Mouse (Mus musculus): ENCODE data around the gene Unc80. TPM values are rescaled to one million over a fixed set of nuclear protein-coding genes. Genes with fewer than 3 reads are reported as not detected.
A peak's percentile ranks its signal among the peaks of the same experiment; 100 is the strongest.

The Unc80 gene
- polyA plus RNA-seq, 1 experiment from 2014 or later: 0.33 TPM

DNA sequence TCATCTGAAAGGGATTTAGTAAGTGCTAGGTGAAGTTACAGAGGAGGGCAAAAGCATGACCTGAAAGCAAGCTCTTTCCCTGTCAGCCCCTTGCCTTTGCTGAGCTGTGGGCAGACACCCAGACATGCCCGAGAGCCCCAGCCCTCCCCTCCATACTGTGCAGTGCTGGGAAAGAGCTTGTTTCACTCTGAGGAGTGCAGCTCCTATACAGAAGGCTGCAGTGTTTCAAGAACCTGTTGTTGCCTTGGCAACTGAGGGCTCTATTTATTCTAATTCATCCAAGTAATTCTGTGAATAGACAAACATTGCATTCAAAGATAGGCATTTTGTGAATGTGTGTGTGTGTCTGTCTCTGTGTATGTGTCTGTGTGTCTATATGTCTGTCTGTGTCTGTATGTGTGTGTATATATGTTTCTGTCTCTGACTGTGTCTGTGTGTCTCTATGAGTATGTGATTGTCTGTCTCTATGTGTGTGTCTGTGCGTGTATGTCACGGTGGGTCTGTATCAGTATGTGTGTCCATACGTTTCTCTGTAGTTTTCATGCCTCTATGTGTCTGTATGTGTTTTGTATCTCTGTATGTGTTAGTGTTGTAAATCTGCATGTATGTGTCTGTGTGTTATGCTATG is 187.1 kb downstream of the Unc80 start:
- H3K4me1 ChIP-seq (ENCODE audit: control insufficient read depth, insufficient read depth, low read length): 0 out of 2 replicates have a peak, but pooled peaks cover 2% of the 10 kb centered on the region
- WGBS: 57% methylated on average over 4 of the region's 4 CpGs

DNA sequence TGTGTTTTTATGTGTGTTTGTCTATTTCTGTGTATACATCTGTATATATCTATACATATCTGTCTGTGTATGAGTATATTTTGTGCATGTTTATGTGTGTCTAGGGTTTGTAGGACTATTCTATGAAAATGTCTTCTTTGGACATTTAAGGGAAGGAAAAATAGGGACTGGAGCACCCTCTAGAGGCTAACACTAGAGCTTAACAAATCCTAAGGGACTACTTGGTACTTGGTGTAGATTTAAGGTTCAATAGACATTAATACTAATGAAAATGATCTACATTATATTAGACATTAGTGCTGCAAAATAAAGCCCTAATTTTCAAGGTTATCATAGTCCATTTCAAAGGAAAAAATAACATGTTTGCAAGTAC is 187.6 kb downstream of the Unc80 start:
- no peak overlapping the region for H3K27ac ChIP-seq (ENCODE audit: low read depth, low read length)
- peak; percentile 88 for DNase-seq (ENCODE audit: low spot score, missing footprints)

More for the DNA sequence above, 187.1 kb downstream of the Unc80 start:
- no peaks in the 10 kb centered on the region for H3K36me3 ChIP-seq (ENCODE audit: control insufficient read depth, insufficient read depth, low read length)
- H3K4me3 ChIP-seq (ENCODE audit: low read depth, low read length): no peak overlapping the region
- no peak overlapping the region for H3K4me2 ChIP-seq
- H3K27ac ChIP-seq (ENCODE audit: low read depth, low read length): peak overlapping the region; percentile 57
- peak; percentile 98 for ATAC-seq (ENCODE audit: low FRiP score)
- no peaks in the 10 kb centered on the region for H3K27me3 ChIP-seq (ENCODE audit: control insufficient read depth, insufficient read depth, low read length)
- H3K9ac ChIP-seq (ENCODE audit: low read length): no peak overlapping the region
- peak; percentile 87 for DNase-seq (ENCODE audit: low spot score, missing footprints)
- no peaks in the 10 kb centered on the region for H3K9me3 ChIP-seq (ENCODE audit: control insufficient read depth, low read length)

DNA sequence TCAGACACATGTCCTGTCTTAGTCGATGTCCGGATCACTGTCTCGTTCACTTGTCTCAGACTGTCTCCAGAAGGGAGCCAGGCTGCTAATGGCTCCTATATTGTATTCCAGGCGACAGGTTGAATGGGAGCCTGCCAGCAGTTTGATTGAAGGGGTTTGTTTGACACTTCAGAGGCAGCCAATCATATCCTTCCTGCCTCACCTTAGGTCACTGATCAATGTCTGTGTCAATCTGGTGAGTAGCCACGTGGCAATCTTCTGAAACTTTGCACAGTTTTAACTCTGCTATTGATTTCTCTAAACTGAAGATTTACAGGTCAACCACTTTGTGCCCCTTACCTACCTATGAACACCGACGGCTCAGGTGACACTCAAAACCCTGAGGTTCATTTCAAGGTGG is 203.3 kb downstream of the Unc80 start:
- H3K4me1 ChIP-seq (ENCODE audit: control insufficient read depth, insufficient read depth, low read length): no peaks in the 10 kb centered on the region
- DNase-seq (ENCODE audit: low spot score, missing footprints): no peak
- H3K9me3 ChIP-seq (ENCODE audit: control insufficient read depth, low read length): no peaks in the 10 kb centered on the region
- H3K27ac ChIP-seq (ENCODE audit: low read depth, low read length): no peak overlapping the region
- no peaks in the 10 kb centered on the region for H3K36me3 ChIP-seq (ENCODE audit: control insufficient read depth, insufficient read depth, low read length)
- no peak overlapping the region for H3K4me3 ChIP-seq (ENCODE audit: low read depth, low read length)
- no peak for ATAC-seq (ENCODE audit: low FRiP score)
- H3K4me2 ChIP-seq: no peak overlapping the region
- 79% methylated on average over 7 of the region's 7 CpGs for WGBS
- H3K27me3 ChIP-seq (ENCODE audit: control insufficient read depth, insufficient read depth, low read length): no peaks in the 10 kb centered on the region
- no peak overlapping the region for H3K9ac ChIP-seq (ENCODE audit: low read length)

More for the DNA sequence above, 187.6 kb downstream of the Unc80 start:
- Histone ChIP-seq H3K36me3 (ENCODE audit: control insufficient read depth, insufficient read depth, low read length) (no peaks in the 10 kb centered on the region), H3K4me3 (ENCODE audit: low read depth, low read length) (no peak overlapping the region), H3K9ac (ENCODE audit: low read length) (no peak overlapping the region), H3K27me3 (ENCODE audit: control insufficient read depth, insufficient read depth, low read length) (no peaks in the 10 kb centered on the region), H3K4me2 (no peak overlapping the region), H3K4me1 (ENCODE audit: control insufficient read depth, insufficient read depth, low read length) (0 out of 2 replicates have a peak, but pooled peaks cover 2% of the 10 kb centered on the region), H3K9me3 (ENCODE audit: control insufficient read depth, low read length) (no peaks in the 10 kb centered on the region)
- peak; percentile 57 for ATAC-seq (ENCODE audit: low FRiP score)

DNA sequence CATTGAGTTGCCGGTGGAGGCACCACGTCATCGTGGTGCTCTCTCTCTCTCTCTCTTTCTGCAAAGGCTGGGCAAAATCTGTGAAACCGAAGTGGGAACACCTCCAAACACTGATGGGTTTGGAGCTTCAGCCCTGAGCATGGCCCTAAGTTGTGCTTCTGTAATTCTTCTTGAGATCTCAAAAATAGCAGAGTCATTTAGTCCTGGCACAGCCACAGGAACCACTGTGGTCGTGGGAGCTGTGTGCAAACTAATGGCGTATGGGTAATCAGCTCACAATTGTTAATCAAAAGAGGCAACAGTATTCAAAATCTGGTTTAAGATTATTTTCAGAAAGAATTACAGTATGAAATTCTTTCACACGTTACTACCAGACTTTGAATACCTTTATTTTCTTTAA is 204.6 kb downstream of the Unc80 start:
- Histone ChIP-seq H3K27me3 (ENCODE audit: control insufficient read depth, insufficient read depth, low read length) (no peaks in the 10 kb centered on the region), H3K4me2 (no peak overlapping the region), H3K4me3 (ENCODE audit: low read depth, low read length) (no peak overlapping the region), H3K9ac (ENCODE audit: low read length) (no peak overlapping the region), H3K27ac (ENCODE audit: low read depth, low read length) (no peak overlapping the region), H3K9me3 (ENCODE audit: control insufficient read depth, low read length) (no peaks in the 10 kb centered on the region), H3K36me3 (ENCODE audit: control insufficient read depth, insufficient read depth, low read length) (no peaks in the 10 kb centered on the region), H3K4me1 (ENCODE audit: control insufficient read depth, insufficient read depth, low read length) (no peaks in the 10 kb centered on the region)
- 87% methylated on average over 7 of the region's 7 CpGs for WGBS
- DNase-seq (ENCODE audit: low spot score, missing footprints) (no peak), ATAC-seq (ENCODE audit: low FRiP score) (no peak)

DNA sequence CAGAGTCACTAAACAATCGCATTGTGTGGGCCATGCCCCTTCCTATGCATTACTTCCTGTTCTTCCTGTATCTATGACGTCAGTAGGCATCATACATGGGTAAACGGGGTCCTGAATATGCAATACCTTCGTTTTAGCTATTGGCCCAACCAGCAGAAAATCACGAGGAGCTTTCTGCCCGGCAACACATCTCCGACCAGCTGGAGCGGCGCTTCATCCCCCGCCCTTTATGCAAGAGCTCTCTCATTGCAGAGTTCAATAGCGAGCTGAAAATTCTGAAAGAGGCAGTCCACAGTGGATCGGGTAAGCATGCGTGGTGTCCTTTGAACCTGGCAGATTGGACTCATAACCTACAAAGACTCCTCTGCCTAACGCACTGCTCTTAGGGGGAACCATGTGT is 209.8 kb downstream of the Unc80 start:
- DNase-seq (ENCODE audit: low spot score, missing footprints) (no peak), ATAC-seq (ENCODE audit: low FRiP score) (no peak)
- Histone ChIP-seq H3K4me3 (ENCODE audit: low read depth, low read length) (no peak overlapping the region), H3K27ac (ENCODE audit: low read depth, low read length) (no peak overlapping the region), H3K4me1 (ENCODE audit: control insufficient read depth, insufficient read depth, low read length) (no peaks in the 10 kb centered on the region), H3K27me3 (ENCODE audit: control insufficient read depth, insufficient read depth, low read length) (no peaks in the 10 kb centered on the region), H3K36me3 (ENCODE audit: control insufficient read depth, insufficient read depth, low read length) (no peaks in the 10 kb centered on the region), H3K9ac (ENCODE audit: low read length) (no peak overlapping the region), H3K9me3 (ENCODE audit: control insufficient read depth, low read length) (no peaks in the 10 kb centered on the region), H3K4me2 (no peak overlapping the region)
- 79% methylated on average over 14 of the region's 14 CpGs for WGBS

DNA sequence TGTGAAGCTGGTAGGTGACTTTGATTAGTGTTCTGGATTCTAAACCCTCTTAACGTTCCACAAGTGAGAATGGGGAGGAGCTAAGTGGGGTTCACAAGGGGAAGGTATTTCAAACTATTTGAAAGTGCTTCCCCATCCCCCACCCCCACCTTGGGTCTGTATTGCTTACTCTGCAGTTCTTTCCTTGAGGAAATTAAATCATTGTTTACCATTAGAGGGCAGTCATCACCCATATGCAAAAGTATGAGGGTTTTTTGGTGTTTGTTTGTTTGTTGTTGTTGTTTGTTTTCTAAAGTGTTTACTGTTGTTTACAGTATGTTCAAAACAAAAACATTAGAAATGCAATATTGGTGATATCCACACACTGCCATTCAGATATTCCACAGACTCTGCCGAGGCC is 210.5 kb downstream of the Unc80 start:
- Histone ChIP-seq H3K4me2 (no peak overlapping the region), H3K4me3 (ENCODE audit: low read depth, low read length) (no peak overlapping the region), H3K27ac (ENCODE audit: low read depth, low read length) (no peak overlapping the region), H3K9ac (ENCODE audit: low read length) (no peak overlapping the region), H3K9me3 (ENCODE audit: control insufficient read depth, low read length) (no peaks in the 10 kb centered on the region), H3K4me1 (ENCODE audit: control insufficient read depth, insufficient read depth, low read length) (no peaks in the 10 kb centered on the region), H3K36me3 (ENCODE audit: control insufficient read depth, insufficient read depth, low read length) (no peaks in the 10 kb centered on the region), H3K27me3 (ENCODE audit: control insufficient read depth, insufficient read depth, low read length) (no peaks in the 10 kb centered on the region)
- WGBS: 48% methylated on average over 2 of the region's 2 CpGs
- ATAC-seq (ENCODE audit: low FRiP score): no peak
- no peak for DNase-seq (ENCODE audit: low spot score, missing footprints)

DNA sequence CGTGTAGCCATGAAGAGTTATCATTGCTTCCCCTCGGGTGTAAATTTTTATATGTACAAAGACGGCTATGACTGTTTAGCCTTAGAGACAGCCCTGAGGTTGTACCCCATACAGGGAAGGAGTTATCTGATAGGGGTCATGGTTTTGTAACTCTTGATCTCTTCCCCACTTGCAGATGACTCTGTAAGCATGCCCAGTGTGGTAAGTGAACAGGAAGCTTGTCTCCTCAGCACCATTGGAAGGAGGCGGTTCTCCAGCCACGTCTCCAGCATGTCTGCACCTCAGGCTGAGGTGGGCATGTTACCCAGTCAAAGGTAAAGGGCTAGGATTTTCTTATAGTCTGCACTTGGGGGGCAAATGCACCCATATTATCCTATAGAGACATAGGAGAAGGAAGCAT is 214.8 kb downstream of the Unc80 start:
- Histone ChIP-seq H3K4me2 (no peak overlapping the region), H3K27ac (ENCODE audit: low read depth, low read length) (no peak overlapping the region), H3K9ac (ENCODE audit: low read length) (no peak overlapping the region), H3K27me3 (ENCODE audit: control insufficient read depth, insufficient read depth, low read length) (no peaks in the 10 kb centered on the region), H3K36me3 (ENCODE audit: control insufficient read depth, insufficient read depth, low read length) (no peaks in the 10 kb centered on the region), H3K4me3 (ENCODE audit: low read depth, low read length) (no peak overlapping the region), H3K9me3 (ENCODE audit: control insufficient read depth, low read length) (no peaks in the 10 kb centered on the region), H3K4me1 (ENCODE audit: control insufficient read depth, insufficient read depth, low read length) (no peaks in the 10 kb centered on the region)
- no peak for DNase-seq (ENCODE audit: low spot score, missing footprints)
- no peak for ATAC-seq (ENCODE audit: low FRiP score)
- WGBS: 88% methylated on average over 5 of the region's 5 CpGs

DNA sequence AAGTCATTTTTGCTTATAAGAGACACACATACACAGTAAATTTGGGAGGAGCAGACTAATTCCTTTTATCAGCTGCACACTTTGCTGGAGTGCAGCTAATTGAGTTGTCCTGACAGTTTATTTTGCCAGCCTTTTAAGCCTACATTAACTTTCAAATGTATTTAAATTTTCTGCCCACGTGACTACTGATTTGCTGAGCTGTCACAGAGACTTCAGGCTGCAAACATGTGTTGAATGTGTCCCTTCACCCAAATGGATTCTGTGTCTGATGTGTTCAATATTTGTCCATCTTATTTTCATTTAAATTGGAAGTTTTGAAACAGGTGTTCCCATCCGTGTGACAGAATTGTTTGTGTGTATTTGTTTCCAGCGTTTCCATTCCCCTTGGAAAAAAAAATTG is 223.6 kb downstream of the Unc80 start:
- DNase-seq (ENCODE audit: low spot score, missing footprints): no peak
- Histone ChIP-seq H3K27ac (ENCODE audit: low read depth, low read length) (no peak overlapping the region), H3K27me3 (ENCODE audit: control insufficient read depth, insufficient read depth, low read length) (no peaks in the 10 kb centered on the region), H3K4me3 (ENCODE audit: low read depth, low read length) (no peak overlapping the region), H3K4me1 (ENCODE audit: control insufficient read depth, insufficient read depth, low read length) (no peaks in the 10 kb centered on the region), H3K4me2 (no peak overlapping the region), H3K36me3 (ENCODE audit: control insufficient read depth, insufficient read depth, low read length) (no peaks in the 10 kb centered on the region), H3K9ac (ENCODE audit: low read length) (no peak overlapping the region), H3K9me3 (ENCODE audit: control insufficient read depth, low read length) (no peaks in the 10 kb centered on the region)
- no peak for ATAC-seq (ENCODE audit: low FRiP score)
- 76% methylated on average over 3 of the region's 3 CpGs for WGBS

DNA sequence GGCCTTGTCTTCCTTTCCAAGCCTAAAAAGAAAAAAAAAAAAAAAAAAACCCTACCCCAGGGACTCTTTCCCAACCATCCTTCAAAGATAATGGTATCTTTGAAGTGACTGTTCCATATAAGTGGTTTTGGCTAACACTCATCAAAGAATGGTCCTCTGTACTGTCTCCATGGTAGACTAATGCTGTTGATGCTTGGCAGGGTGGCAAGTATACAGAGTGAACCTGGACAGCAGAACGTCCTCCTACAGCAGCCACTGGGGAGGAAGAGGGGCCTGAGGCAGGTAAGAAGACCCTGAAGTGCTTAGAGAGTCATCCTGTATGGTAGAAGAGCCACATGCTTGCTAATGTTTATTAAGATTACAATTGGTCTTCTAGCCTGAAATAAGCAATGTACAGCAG is 224.1 kb downstream of the Unc80 start:
- no peak overlapping the region for H3K4me3 ChIP-seq (ENCODE audit: low read depth, low read length)
- ATAC-seq (ENCODE audit: low FRiP score) (no peak), DNase-seq (ENCODE audit: low spot score, missing footprints) (no peak)
- no peak overlapping the region for H3K9ac ChIP-seq (ENCODE audit: low read length)
- H3K27ac ChIP-seq (ENCODE audit: low read depth, low read length): no peak overlapping the region
- WGBS: 40% methylated on average over 1 of the region's 1 CpGs
- no peak overlapping the region for H3K4me2 ChIP-seq
- no peaks in the 10 kb centered on the region for H3K9me3 ChIP-seq (ENCODE audit: control insufficient read depth, low read length)
- H3K27me3 ChIP-seq (ENCODE audit: control insufficient read depth, insufficient read depth, low read length): no peaks in the 10 kb centered on the region
- H3K4me1 ChIP-seq (ENCODE audit: control insufficient read depth, insufficient read depth, low read length): no peaks in the 10 kb centered on the region
- H3K36me3 ChIP-seq (ENCODE audit: control insufficient read depth, insufficient read depth, low read length): no peaks in the 10 kb centered on the region

Measured in midbrain, embryonic 11.5 days (tissue).